Mouse (Mus musculus): ENCODE measurements around the gene Med22. TPM values are rescaled to one million over a fixed set of nuclear protein-coding genes. Genes with fewer than 3 reads are reported as not detected.

The Med22 gene
- polyA plus RNA-seq, 1 experiment from 2014 or later: 109 TPM

DNA sequence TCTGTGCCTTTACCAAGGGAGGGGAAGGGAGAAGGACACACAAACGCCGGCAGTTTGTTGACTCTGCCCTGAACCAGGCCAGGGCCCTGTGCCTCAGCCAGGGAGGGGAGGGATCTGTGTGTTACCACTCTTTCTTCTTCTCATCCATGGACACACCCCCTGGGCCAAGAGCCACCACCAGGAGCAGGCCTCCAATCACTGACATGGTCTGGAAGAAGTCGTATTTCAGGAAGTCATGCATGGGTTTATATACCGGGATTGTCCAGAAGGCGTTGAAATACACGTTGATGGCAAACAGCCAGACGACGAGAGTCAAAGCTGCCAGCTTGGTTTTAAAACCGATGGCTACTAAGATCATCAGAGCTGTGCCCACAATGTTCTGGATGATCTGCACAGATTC is 11.3 kb upstream of the Med22 start:
- Histone ChIP-seq H3K36me3 (ENCODE audit: control insufficient read depth, insufficient read depth, low read length) (peaks cover 71% of the 10 kb centered on the region), H3K4me1 (ENCODE audit: control insufficient read depth, insufficient read depth, low read length) (peaks cover 10% of the 10 kb centered on the region), H3K27ac (ENCODE audit: low read depth, low read length) (no peak overlapping the region), H3K4me3 (ENCODE audit: low read depth, low read length) (no peak overlapping the region), H3K27me3 (ENCODE audit: control insufficient read depth, insufficient read depth, low read length) (no peaks in the 10 kb centered on the region), H3K4me2 (ENCODE audit: low read depth, low read length) (no peak overlapping the region), H3K9ac (replicated peaks; ENCODE audit: low read depth, low read length) (no peak overlapping the region), H3K9me3 (ENCODE audit: control insufficient read depth, low read length) (no peaks in the 10 kb centered on the region)
- WGBS: 92% methylated on average over 9 of the region's 9 CpGs
- no peak for ATAC-seq (ENCODE audit: low read depth)

DNA sequence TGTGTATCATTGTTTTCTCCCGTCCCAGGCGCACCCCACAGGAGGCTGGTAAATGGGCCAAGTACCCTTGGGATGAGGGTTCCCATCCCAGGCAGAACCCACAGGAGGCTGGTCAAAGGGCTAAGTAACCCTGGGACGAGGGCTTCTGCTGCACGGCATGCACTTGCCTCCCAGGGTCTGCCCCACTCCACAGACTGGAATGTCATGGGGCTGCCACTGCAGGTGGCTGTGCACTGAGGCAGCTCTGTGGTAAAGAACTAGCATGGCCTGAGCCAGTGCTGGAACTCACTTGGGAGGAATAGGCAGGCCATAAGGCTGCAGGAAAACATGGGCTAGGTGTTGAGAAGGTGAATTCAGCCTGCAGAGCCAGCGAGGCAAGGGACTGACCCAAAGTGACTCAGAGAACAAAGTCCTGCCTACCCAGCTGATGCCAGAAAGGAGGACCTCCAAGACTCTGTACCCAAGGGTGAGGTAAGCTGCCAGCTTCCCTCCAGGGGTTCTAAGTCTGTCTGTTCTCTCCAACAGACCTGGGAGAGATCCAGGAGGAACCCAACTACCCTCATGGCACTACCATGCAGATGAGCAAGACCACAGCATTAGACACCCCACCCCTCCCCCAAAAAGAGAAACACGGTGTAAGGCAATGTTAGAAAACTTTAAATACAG is 9.8 kb upstream of the Med22 start:
- Histone ChIP-seq H3K4me1 (ENCODE audit: control insufficient read depth, insufficient read depth, low read length) (peaks cover 14% of the 10 kb centered on the region), H3K27me3 (ENCODE audit: control insufficient read depth, insufficient read depth, low read length) (no peaks in the 10 kb centered on the region), H3K36me3 (ENCODE audit: control insufficient read depth, insufficient read depth, low read length) (peaks cover 62% of the 10 kb centered on the region), H3K9me3 (ENCODE audit: control insufficient read depth, low read length) (no peaks in the 10 kb centered on the region), H3K4me2 (ENCODE audit: low read depth, low read length) (no peak overlapping the region), H3K4me3 (ENCODE audit: low read depth, low read length) (no peak overlapping the region), H3K27ac (ENCODE audit: low read depth, low read length) (no peak overlapping the region), H3K9ac (replicated peaks; ENCODE audit: low read depth, low read length) (no peak overlapping the region)
- WGBS: 86% methylated on average over 6 of the region's 6 CpGs
- no peak for ATAC-seq (ENCODE audit: low read depth)

DNA sequence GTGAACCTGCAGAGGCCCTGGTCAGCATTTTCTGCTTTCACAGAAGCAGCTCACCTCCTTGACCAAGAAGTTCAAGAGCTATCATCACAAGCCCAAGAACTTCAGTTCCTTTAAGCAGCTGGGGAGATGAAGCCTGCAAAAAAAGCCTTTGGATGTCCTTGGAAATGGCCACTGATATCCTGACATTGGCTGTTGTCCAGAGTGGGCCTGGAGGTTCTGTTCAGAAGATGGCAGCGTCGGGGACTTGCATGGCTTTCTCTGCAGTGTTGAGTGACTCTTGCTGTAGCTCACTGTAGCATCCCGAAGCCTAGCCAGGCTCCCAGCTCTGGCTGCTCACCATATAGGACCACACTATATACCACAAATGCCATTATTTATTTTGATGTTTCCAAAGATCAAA is 9.2 kb upstream of the Med22 start:
- Histone ChIP-seq H3K4me3 (ENCODE audit: low read depth, low read length) (no peak overlapping the region), H3K4me1 (ENCODE audit: control insufficient read depth, insufficient read depth, low read length) (peaks cover 18% of the 10 kb centered on the region), H3K27ac (ENCODE audit: low read depth, low read length) (no peak overlapping the region), H3K36me3 (ENCODE audit: control insufficient read depth, insufficient read depth, low read length) (peaks cover 55% of the 10 kb centered on the region), H3K9me3 (ENCODE audit: control insufficient read depth, low read length) (no peaks in the 10 kb centered on the region), H3K27me3 (ENCODE audit: control insufficient read depth, insufficient read depth, low read length) (no peaks in the 10 kb centered on the region), H3K9ac (replicated peaks; ENCODE audit: low read depth, low read length) (no peak overlapping the region), H3K4me2 (ENCODE audit: low read depth, low read length) (no peak overlapping the region)
- ATAC-seq (ENCODE audit: low read depth): no peak
- 89% methylated on average over 3 of the region's 3 CpGs for WGBS

DNA sequence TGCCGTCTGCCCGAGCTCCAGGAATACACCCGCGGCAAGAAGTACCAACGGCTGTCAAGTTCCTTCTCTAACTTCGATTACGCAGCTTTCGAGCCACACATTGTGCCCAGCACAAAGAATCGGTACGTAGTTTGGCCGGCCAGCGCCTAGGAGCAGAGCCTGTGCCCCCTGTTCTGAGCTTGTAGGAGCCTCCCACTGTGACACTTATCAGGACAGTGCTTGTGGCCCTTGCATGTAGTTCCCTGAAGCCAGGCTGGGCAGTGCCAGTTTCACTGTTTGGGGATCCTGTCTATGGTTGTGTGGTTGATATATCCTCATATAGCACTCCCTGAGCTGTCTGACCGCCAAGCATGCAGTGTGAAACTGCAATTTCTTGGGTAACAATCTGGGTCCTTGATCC is 6.3 kb upstream of the Med22 start:
- ATAC-seq (ENCODE audit: low read depth): peak; percentile 18
- Histone ChIP-seq H3K27me3 (ENCODE audit: control insufficient read depth, insufficient read depth, low read length) (no peaks in the 10 kb centered on the region), H3K4me2 (ENCODE audit: low read depth, low read length) (peak overlapping the region; percentile 98), H3K4me3 (ENCODE audit: low read depth, low read length) (peak overlapping the region; percentile 71), H3K9me3 (ENCODE audit: control insufficient read depth, low read length) (no peaks in the 10 kb centered on the region), H3K36me3 (ENCODE audit: control insufficient read depth, insufficient read depth, low read length) (peaks cover 58% of the 10 kb centered on the region), H3K27ac (ENCODE audit: low read depth, low read length) (peak overlapping the region; percentile 70), H3K9ac (replicated peaks; ENCODE audit: low read depth, low read length) (peak overlapping the region; percentile 69), H3K4me1 (ENCODE audit: control insufficient read depth, insufficient read depth, low read length) (peaks cover 24% of the 10 kb centered on the region)
- WGBS: 2% methylated on average over 13 of the region's 13 CpGs

DNA sequence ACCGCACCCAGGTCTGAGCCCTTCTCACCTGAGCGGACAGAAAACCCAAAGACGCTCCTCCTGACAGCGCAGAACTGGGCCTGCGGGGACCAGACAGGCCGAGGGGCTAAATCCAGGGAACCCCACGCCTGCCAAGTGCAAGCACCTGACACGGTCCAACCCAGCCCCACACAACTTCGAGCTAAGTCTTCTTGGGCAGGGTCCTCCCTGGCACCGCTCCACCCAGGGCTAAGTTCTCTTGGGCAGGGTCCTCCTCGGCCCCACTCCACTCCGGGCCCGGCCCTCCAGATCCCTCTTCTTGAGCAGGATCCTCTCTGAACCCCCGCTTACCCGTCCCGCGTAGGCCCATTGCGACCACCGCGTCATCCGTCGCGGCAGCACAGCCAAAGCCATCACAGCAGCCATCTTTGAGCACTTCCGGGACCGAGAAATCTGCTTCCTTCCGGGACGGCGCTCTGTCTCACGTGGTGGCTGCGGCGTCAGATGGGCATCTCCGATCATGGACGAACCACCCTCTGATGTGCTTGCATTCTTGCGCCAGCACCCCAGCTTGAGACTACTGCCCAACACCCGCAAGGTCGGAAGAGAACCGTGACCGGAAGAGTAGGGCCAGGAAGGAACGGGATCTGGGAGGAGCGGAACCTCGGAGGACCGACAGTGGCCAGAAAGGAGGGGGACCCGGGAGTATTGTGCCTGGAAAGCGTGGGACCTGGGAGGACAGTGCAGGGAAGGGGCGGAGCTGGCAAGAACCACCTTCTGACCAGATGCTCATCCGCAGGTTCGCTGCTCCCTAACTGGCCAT is 5.7 kb upstream of the Med22 start, which contains the start of the genes Surf2 and Surf1:
TSS of gene Surf2 (plus strand) at position 441 of the 802 bp plus-strand sequence.
TSS of gene Surf1 (minus strand) at position 604 of the 802 bp plus-strand sequence.
- Histone ChIP-seq H3K4me2 (ENCODE audit: low read depth, low read length) (peak within 1 kb of the TSS; percentile 98), H3K27me3 (ENCODE audit: control insufficient read depth, insufficient read depth, low read length) (no peaks in the 10 kb centered on the region), H3K9ac (replicated peaks; ENCODE audit: low read depth, low read length) (peak within 1 kb of the TSS; percentile 69), H3K4me1 (ENCODE audit: control insufficient read depth, insufficient read depth, low read length) (peaks cover 25% of the 10 kb centered on the region), H3K9me3 (ENCODE audit: control insufficient read depth, low read length) (no peaks in the 10 kb centered on the region), H3K27ac (ENCODE audit: low read depth, low read length) (peak within 1 kb of the TSS; percentile 70), H3K4me3 (ENCODE audit: low read depth, low read length) (peak within 1 kb of the TSS; percentile 71), H3K36me3 (ENCODE audit: control insufficient read depth, insufficient read depth, low read length) (peaks cover 52% of the 10 kb centered on the region)
- ATAC-seq (ENCODE audit: low read depth): peak; percentile 84
- 2% methylated on average over 46 of the region's 47 CpGs for WGBS

DNA sequence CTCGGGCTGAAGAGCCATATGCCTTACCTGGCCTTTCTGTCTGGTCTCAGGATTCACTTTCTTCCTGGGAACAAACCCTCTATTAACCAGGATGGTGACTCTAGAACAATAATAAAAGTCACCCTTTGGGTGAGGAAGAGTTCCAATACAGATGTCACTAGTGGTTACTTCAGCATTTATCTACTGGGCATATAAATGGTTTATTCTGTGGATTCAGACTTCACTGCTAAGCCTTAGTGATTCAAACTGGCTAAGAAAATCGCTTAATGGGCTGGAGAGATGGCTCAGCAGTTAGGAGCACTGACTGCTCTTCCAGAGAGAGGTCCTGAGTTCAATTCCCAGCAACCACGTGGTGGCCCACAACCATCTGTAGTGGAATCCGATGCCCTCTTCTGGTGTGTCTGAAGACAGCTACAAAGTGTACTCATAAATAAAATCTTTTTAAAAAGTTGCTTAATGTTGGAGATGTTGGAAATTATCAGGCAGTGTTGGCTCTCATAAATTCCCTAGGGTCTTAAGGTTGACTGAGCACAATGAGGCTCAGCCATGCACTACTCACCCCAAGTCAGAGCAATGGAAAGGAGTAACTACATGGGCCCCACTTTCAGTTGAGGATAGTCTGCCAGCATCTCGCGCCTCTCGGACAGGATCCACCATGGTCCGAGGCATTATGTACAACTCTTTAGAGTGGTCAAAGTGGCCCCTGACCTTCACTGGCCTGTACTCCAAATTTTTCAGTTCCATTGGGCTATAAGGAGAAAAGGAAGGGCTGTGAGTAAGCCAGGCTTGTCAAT is 3.9 kb upstream of the Med22 start:
- Histone ChIP-seq H3K27ac (ENCODE audit: low read depth, low read length) (no peak overlapping the region), H3K4me1 (ENCODE audit: control insufficient read depth, insufficient read depth, low read length) (peaks cover 29% of the 10 kb centered on the region), H3K27me3 (ENCODE audit: control insufficient read depth, insufficient read depth, low read length) (no peaks in the 10 kb centered on the region), H3K9me3 (ENCODE audit: control insufficient read depth, low read length) (no peaks in the 10 kb centered on the region), H3K4me3 (ENCODE audit: low read depth, low read length) (no peak overlapping the region), H3K9ac (replicated peaks; ENCODE audit: low read depth, low read length) (no peak overlapping the region), H3K4me2 (ENCODE audit: low read depth, low read length) (no peak overlapping the region), H3K36me3 (ENCODE audit: control insufficient read depth, insufficient read depth, low read length) (peaks cover 34% of the 10 kb centered on the region)
- 59% methylated on average over 8 of the region's 8 CpGs for WGBS
- no peak for ATAC-seq (ENCODE audit: low read depth)

DNA sequence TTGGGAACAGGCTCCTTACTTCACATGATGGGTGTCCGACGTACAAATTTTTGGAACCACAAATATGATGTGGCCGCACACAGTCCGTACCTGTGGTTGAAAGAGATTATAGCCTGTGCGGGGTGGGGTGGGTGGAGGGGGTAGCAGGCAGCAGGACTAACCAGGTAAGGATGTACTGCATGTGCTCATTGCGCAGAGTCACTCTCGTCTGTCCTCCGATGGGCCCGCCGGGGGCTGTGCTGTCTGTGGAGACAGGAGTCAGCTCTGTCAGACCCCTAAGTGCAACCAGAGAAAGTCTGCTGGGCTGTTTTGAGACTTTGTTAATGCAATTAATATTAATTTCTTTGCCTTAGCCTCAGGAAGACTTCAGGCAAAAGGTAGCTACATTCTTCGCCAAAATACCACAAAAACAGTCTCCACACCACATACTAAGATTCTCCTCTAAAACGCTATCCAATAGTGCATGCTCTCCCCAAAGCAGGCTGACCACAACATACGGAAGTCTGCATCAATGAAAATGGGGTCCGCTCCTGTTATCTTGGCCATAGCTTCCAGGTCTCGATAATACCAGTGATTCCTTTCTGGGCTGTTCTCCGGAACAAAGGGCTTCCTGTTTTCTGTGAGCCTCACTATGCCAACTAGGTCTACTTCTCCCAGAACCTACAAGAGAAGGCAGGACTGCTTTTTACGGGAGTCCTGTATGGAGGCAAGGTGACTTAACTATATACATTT is 3.1 kb upstream of the Med22 start:
- no peaks in the 10 kb centered on the region for H3K9me3 ChIP-seq (ENCODE audit: control insufficient read depth, low read length)
- WGBS: 88% methylated on average over 17 of the region's 17 CpGs
- no peak overlapping the region for H3K4me3 ChIP-seq (ENCODE audit: low read depth, low read length)
- no peaks in the 10 kb centered on the region for H3K27me3 ChIP-seq (ENCODE audit: control insufficient read depth, insufficient read depth, low read length)
- no peak overlapping the region for H3K4me2 ChIP-seq (ENCODE audit: low read depth, low read length)
- H3K4me1 ChIP-seq (ENCODE audit: control insufficient read depth, insufficient read depth, low read length): peaks cover 37% of the 10 kb centered on the region
- H3K36me3 ChIP-seq (ENCODE audit: control insufficient read depth, insufficient read depth, low read length): peaks cover 29% of the 10 kb centered on the region
- H3K27ac ChIP-seq (ENCODE audit: low read depth, low read length): no peak overlapping the region
- H3K9ac ChIP-seq (replicated peaks; ENCODE audit: low read depth, low read length): no peak overlapping the region
- ATAC-seq (ENCODE audit: low read depth): no peak

DNA sequence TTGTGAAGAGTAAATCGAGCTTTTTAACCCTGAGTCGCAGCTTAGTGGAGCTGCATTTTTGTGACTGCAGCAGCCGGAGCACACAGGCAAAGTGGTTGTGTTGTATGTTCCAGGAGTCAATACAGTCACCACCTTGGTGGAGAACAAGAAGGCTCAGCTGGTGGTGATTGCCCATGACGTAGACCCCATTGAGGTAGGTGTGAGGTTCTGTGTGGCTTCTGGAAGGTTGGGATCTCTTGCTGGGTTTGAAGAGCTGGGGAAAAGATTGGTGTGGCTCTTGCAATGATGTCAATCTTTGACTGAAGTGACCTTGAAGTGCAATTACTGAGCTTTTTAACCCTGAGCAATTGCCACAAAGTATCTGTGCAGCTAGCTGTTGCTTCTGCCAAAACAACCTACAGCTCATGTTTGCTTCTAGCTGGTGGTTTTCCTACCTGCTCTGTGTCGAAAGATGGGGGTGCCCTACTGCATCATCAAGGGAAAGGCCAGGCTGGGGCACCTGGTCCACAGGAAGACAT is 1.8 kb upstream of the Med22 start:
- no peaks in the 10 kb centered on the region for H3K9me3 ChIP-seq (ENCODE audit: control insufficient read depth, low read length)
- peaks cover 33% of the 10 kb centered on the region for H3K4me1 ChIP-seq (ENCODE audit: control insufficient read depth, insufficient read depth, low read length)
- ATAC-seq (ENCODE audit: low read depth): no peak
- 76% methylated on average over 5 of the region's 5 CpGs for WGBS
- H3K9ac ChIP-seq (replicated peaks; ENCODE audit: low read depth, low read length): peak overlapping the region; percentile 90
- H3K27ac ChIP-seq (ENCODE audit: low read depth, low read length): no peak overlapping the region
- H3K36me3 ChIP-seq (ENCODE audit: control insufficient read depth, insufficient read depth, low read length): peaks cover 35% of the 10 kb centered on the region
- H3K27me3 ChIP-seq (ENCODE audit: control insufficient read depth, insufficient read depth, low read length): no peaks in the 10 kb centered on the region
- peak overlapping the region; percentile 100 for H3K4me2 ChIP-seq (ENCODE audit: low read depth, low read length)
- peak overlapping the region; percentile 82 for H3K4me3 ChIP-seq (ENCODE audit: low read depth, low read length)

All from neural tube, embryonic 14.5 days (tissue).